Mouse (Mus musculus) testis, adult 2 months (tissue): ENCODE data around the gene Cldn15. TPM values are rescaled to one million over a fixed set of nuclear protein-coding genes. Genes with fewer than 3 reads are reported as not detected.

Source experiments
- H3K27ac ChIP-seq: fragments of 200-500 bp; 2 replicates; pipeline ENCODE4 v1.5.1; 2012; ENCODE audit warnings: low read depth, low read length; ENCODE audit not compliant: control insufficient read depth, insufficient read depth
- H3K27me3 ChIP-seq: fragments of 200-500 bp; 2 replicates; pipeline ENCODE4 v1.6.1; 2012; ENCODE audit warnings: mild to moderate bottlenecking, low read length, moderate library complexity; ENCODE audit not compliant: control insufficient read depth, insufficient read depth
- H3K36me3 ChIP-seq: fragments of 200-500 bp; 2 replicates; pipeline ENCODE4 v1.6.1; 2012; ENCODE audit warnings: mild to moderate bottlenecking, low read length; ENCODE audit not compliant: control insufficient read depth, insufficient read depth
- H3K4me1 ChIP-seq: fragments of 200-500 bp; 2 replicates; pipeline ENCODE4 v1.6.1; 2012; ENCODE audit warnings: low read length; ENCODE audit not compliant: control insufficient read depth, insufficient read depth
- H3K4me3 ChIP-seq: fragments of 200-500 bp; 2 replicates; pipeline ENCODE4 v1.5.1; 2012; ENCODE audit warnings: low read depth, mild to moderate bottlenecking, low read length, moderate library complexity, mixed read lengths; ENCODE audit not compliant: control insufficient read depth
- CTCF ChIP-seq: fragments of 200-500 bp; IDR thresholded peaks from 2 replicates; pipeline ENCODE4 v1.5.1; 2012; ENCODE audit warnings: low read depth, mild to moderate bottlenecking, inconsistent platforms, low read length, moderate library complexity; ENCODE audit not compliant: control insufficient read depth, insufficient read depth, insufficient replicate concordance
- POLR2A ChIP-seq: fragments of 200-500 bp; IDR thresholded peaks from 2 replicates; pipeline ENCODE4 v1.6.1; 2012; ENCODE audit warnings: low read depth, mild to moderate bottlenecking, inconsistent platforms, low read length, moderate library complexity; ENCODE audit not compliant: control insufficient read depth
- polyA plus RNA-seq: library from polyadenylated mRNA; depleted of rRNA; stranded (reverse); fragments of >200 nt; gene quantifications from 2 replicates; pipeline ENCODE4 v1.2.3, GENCODE M21; 2012

Cldn15 gene
- polyA plus RNA-seq, 1 experiment: 0.25 TPM

DNA sequence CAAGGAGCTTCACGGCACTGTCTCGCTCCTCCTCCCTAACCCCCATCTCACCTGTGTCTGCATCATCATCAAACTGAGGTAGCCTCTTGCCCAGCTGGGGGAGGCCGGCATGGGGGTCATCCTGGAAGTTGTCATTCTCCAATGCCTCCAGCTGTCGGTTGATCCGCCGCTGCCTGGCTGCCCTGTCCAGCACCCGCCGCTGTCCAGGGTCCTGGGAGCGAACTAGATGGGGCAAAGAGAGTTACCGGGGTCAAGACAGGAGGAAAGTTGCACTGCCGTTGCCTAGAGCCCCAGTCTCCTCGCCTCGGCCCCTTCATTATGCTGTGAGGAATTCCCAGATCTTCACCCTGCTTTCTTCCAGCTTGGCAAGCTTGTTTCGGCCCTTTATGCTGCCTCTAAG is 18.4 kb downstream of the Cldn15 start:
- no peak for TF ChIP-seq CTCF
- no peak for TF ChIP-seq POLR2A
- Histone ChIP-seq H3K4me3 (no peak overlapping the region), H3K36me3 (no peaks in the 10 kb centered on the region; the same call in 1 of the 2 replicates), H3K4me1 (peaks cover 15% of the 10 kb centered on the region), H3K27ac (no peak overlapping the region), H3K27me3 (no peaks in the 10 kb centered on the region)

DNA sequence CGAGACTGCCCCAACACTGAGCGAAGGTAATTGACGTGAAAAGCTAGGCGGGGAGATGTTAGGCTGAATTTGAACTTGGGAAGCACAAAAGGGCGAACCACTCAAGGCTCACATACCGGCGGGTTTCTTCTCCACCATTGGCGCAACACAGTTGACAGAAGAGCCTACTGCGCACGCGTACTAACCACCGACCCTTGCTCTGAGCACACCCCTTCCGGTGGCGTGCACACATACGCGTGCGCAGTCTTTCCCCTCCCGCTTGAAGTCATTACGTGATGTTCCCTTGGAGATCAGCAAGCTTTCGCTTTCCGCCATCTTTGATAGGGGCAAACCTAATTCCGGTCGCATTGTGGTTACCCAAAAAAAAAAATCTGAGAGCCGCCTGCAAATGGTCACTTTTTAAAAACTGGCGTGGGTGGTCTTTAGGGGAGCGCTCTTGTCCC is 20.3 kb downstream of the Cldn15 start, which contains the start of gene Plod3:
Gene Plod3 (plus strand): TSS at position 325 of the 443 bp plus-strand sequence.
- Histone ChIP-seq H3K27me3 (no peaks in the 10 kb centered on the region), H3K27ac (peak within 1 kb of the TSS; percentile 93), H3K4me3 (peak within 1 kb of the TSS; percentile 94), H3K4me1 (peaks cover 15% of the 10 kb centered on the region), H3K36me3 (no peaks in the 10 kb centered on the region; the same call in 1 of the 2 replicates)
- peak; percentile 98 for TF ChIP-seq POLR2A
- TF ChIP-seq CTCF: no peak

DNA sequence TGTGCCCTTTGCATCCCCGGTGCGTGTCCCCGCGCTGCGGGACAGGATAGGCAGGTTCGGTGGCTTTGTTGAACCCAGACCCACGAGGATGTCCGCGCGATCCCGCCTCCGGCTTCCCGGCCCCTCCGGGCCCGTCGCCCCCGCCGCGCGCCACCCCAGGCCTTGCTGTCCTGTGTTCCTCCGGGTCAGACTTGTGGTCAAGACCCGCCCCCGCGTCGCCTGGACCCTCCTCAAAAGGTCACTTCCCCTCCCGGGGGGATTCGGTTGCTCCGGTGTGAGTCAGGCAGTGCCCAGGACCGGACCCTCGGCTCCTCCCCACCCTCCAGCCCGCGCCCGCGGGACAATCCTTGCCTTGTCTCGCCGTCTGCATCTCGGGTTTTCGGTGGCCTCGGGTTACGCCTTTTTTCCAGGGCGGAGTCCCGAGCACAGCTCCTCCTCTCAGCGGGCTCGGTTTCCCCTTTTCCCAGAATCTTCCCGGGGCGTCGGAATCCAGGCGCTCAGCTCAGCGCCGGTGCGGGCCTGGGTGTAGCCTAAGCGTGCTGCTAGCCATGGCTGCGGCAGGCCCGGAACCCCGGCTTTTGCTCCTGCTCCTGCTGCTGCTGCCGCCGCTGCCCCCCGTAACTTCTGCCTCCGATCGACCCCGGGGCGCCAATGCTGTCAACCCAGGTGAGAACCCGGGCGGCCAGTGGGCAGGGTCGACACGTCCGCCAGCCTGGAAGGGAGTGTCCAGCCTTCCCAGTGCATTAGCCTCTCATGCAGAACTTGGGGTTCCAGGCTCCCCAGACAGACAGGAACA is 20.9 kb downstream of the Cldn15 start:
- Histone ChIP-seq H3K27me3 (no peaks in the 10 kb centered on the region), H3K4me1 (peaks cover 15% of the 10 kb centered on the region), H3K36me3 (no peaks in the 10 kb centered on the region; the same call in 1 of the 2 replicates), H3K27ac (peak overlapping the region; percentile 51), H3K4me3 (peak overlapping the region; percentile 94)
- no peak for TF ChIP-seq CTCF
- no peak for TF ChIP-seq POLR2A

DNA sequence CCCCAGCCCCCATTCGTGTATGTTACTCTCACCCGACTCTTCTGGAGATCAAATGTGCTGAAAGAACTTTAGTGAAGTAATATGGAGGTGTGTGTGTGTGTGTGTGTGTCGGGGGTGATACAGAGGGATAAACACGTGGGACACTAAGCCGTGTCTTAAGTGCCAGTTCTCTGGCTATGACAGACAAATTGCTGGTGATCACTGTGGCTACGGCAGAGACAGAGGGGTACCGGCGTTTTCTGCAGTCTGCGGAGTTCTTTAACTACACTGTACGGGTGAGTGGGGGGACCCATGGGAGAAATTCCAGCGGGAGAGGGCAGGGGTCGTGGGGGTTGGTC is 21.5 kb downstream of the Cldn15 start, which contains the start of gene Znhit1:
Gene Znhit1 (minus strand): TSS at position 88 of the 338 bp plus-strand sequence.
- H3K4me3 ChIP-seq: peak within 1 kb of the TSS; percentile 94
- no peak for TF ChIP-seq POLR2A
- TF ChIP-seq CTCF: no peak
- no peaks in the 10 kb centered on the region for H3K27me3 ChIP-seq
- H3K27ac ChIP-seq: peak within 1 kb of the TSS; percentile 51
- peaks cover 14% of the 10 kb centered on the region for H3K4me1 ChIP-seq
- H3K36me3 ChIP-seq: no peaks in the 10 kb centered on the region; the same call in 1 of the 2 replicates

DNA sequence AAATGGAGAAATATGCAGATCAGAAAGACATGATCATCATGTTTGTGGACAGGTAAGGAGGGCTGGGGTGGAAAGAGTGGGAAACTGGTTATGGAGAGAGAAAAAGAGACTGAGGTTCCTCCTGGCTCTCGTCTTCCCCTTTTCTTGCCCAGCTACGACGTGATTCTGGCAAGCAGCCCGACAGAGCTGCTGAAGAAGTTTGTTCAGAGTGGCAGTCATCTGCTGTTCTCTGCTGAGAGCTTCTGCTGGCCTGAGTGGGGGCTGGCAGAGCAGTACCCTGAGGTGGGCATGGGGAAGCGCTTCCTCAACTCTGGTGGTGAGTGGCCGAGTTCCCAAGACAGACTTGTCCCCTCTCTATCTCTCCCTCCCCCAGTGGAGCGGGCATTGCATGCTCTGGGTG is 22.0 kb downstream of the Cldn15 start:
- Histone ChIP-seq H3K36me3 (no peaks in the 10 kb centered on the region; the same call in 1 of the 2 replicates), H3K4me3 (no peak overlapping the region), H3K4me1 (peaks cover 14% of the 10 kb centered on the region), H3K27me3 (no peaks in the 10 kb centered on the region), H3K27ac (no peak overlapping the region)
- no peak for TF ChIP-seq CTCF

DNA sequence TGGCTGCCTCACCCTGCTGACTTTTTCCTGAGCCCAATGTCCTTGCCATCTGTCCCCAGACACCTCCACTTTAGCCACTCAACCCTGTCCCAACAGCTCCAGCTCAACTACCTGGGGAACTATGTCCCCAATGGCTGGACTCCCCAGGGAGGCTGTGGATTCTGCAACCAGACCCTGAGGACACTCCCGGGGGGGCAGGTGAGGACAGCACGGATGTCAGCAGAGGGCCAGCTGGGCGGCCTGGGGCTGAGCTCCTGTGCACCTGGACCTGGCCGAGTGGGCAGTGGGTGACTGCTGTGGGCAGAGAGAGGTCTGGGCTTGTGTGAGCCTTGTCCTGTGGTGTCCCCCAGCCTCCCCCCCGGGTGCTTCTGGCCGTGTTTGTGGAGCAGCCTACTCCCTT is 23.4 kb downstream of the Cldn15 start:
- no peaks in the 10 kb centered on the region for H3K36me3 ChIP-seq
- H3K4me1 ChIP-seq: peaks cover 14% of the 10 kb centered on the region
- no peaks in the 10 kb centered on the region for H3K27me3 ChIP-seq
- TF ChIP-seq CTCF (no peak), POLR2A (no peak; the same call in 1 of the 2 replicates)
- no peak overlapping the region for H3K27ac ChIP-seq
- no peak overlapping the region for H3K4me3 ChIP-seq

DNA sequence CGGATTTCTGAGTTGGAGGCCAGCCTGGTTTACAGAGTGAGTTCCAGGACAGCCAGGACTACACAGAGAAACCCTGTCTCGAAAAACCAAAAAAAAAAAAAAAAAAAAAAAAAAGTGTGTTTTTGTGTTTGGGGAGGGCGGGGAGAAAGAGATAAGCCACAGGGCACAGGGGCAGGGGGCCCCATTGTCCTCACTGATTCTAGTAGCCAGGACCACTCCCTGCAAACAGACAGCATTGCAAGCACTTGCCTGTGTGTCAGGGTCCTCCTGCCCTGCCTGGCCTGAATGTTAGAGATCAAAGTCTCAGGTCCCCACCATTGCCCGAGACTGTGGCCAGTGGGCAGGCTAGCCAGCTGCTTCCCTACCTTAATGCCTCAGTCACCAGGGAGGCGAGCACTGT is 33.0 kb downstream of the Cldn15 start:
- Histone ChIP-seq H3K4me3 (no peak overlapping the region), H3K36me3 (no peaks in the 10 kb centered on the region; the same call in 1 of the 2 replicates)

More for the DNA sequence above, 33.0 kb downstream of the Cldn15 start:
- Histone ChIP-seq H3K27ac (no peak overlapping the region), H3K27me3 (no peaks in the 10 kb centered on the region), H3K4me1 (peaks cover 3% of the 10 kb centered on the region; the same call in 1 of the 2 replicates)
- TF ChIP-seq POLR2A (no peak), CTCF (no peak)
